ENCODE assay signal across 12 mouse cellular contexts in genomic region chr17:85091762-85092161, GRCm38 (mm10). TPM values are rescaled to one million over a fixed set of nuclear protein-coding genes. Genes with fewer than 3 reads are reported as not detected.
A peak's percentile ranks its signal among the peaks of the same experiment; 100 is the strongest.
DNase-seq lines count a peak whose midpoint lies in the region; ATAC-seq lines count a peak whose summit lies in the region.
"Had no signal": no experiment of that assay in that cellular context is flagged by ENCODE, and none has a peak within 500 bp of the region (broad histone marks: within the 10 kb centered on the region; RNA-seq: fewer than 3 reads in every experiment).

No protein-coding gene starts in this region.

- no peak for ATAC-seq in heart, embryonic 13.5 days (ENCODE audit: extremely low read depth, insufficient number of reproducible peaks, low FRiP score, low TSS enrichment)
- no peak for ATAC-seq in forebrain, embryonic 14.5 days
- ATAC-seq in limb, embryonic 15.5 days (ENCODE audit: insufficient number of reproducible peaks, low FRiP score, low TSS enrichment, low read depth): no peak

- H3K4me1 ChIP-seq in heart, embryonic 13.5 days: peaks cover 34% of the 10 kb centered on the region
- H3K4me1 ChIP-seq in forebrain, embryonic 14.5 days (ENCODE audit: control insufficient read depth, insufficient read depth, low read length): peaks cover 5% of the 10 kb centered on the region
- H3K4me1 ChIP-seq in limb, embryonic 15.5 days: peaks cover 9% of the 10 kb centered on the region

- H3K36me3 ChIP-seq in heart, embryonic 13.5 days: no peaks in the 10 kb centered on the region
- H3K36me3 ChIP-seq in forebrain, embryonic 14.5 days (ENCODE audit: control insufficient read depth, insufficient read depth, low read length): no peaks in the 10 kb centered on the region
- H3K36me3 ChIP-seq in limb, embryonic 15.5 days: no peaks in the 10 kb centered on the region

- no peaks in the 10 kb centered on the region for H3K27me3 ChIP-seq in heart, embryonic 13.5 days (replicated peaks)
- no peaks in the 10 kb centered on the region for H3K27me3 ChIP-seq in forebrain, embryonic 14.5 days (replicated peaks; ENCODE audit: control insufficient read depth, insufficient read depth, low read length)
- H3K27me3 ChIP-seq in limb, embryonic 15.5 days: no peaks in the 10 kb centered on the region

- no peak for DNase-seq in heart, postnatal 10 days
- peak; percentile 17 for DNase-seq in A20 (ENCODE audit: low read depth, low spot score)
- DNase-seq in forebrain, embryonic 14.5 days (ENCODE audit: low spot score): no peak
- no peak for DNase-seq in thymus, postnatal 10 days (ENCODE audit: low spot score in 2 of 2)
- DNase-seq in adrenal gland, adult (ENCODE audit: inconsistent age in 2 of 2, low spot score in 1 of 2): no peak
- DNase-seq in cerebellum, postnatal 10 days: no peak
- DNase-seq: cerebellum, postnatal 14 days; gastrocnemius, postnatal 36 days; lung, postnatal 36 days; thymus, adult 2 months had no signal

- H3K9ac ChIP-seq in heart, embryonic 13.5 days: peak overlapping the region; percentile 87; the same call in 1 of the 2 replicates
- no peak overlapping the region for H3K9ac ChIP-seq in forebrain, embryonic 14.5 days (ENCODE audit: low read length)
- no peak overlapping the region for H3K9ac ChIP-seq in limb, embryonic 15.5 days

- WGBS in heart, embryonic 13.5 days: 84% methylated on average over 6 of the region's 6 CpGs
- 93% methylated on average over 6 of the region's 6 CpGs for WGBS in forebrain, embryonic 14.5 days
- WGBS in limb, embryonic 15.5 days: 91% methylated on average over 6 of the region's 6 CpGs

- H3K9me3 ChIP-seq in heart, embryonic 13.5 days: no peaks in the 10 kb centered on the region
- no peaks in the 10 kb centered on the region for H3K9me3 ChIP-seq in forebrain, embryonic 14.5 days (replicated peaks; ENCODE audit: control insufficient read depth, low read length)
- H3K9me3 ChIP-seq in limb, embryonic 15.5 days: no peaks in the 10 kb centered on the region

- H3K4me2 ChIP-seq in heart, embryonic 13.5 days: peak overlapping the region; percentile 93
- H3K4me2 ChIP-seq in forebrain, embryonic 14.5 days (ENCODE audit: low read length): 0 out of 2 replicates have a peak overlapping the region, but pooled peaks have one; percentile 65
- no peak overlapping the region for H3K4me2 ChIP-seq in limb, embryonic 15.5 days

- peak overlapping the region; percentile 98 for H3K4me3 ChIP-seq in heart, embryonic 13.5 days
- no peak overlapping the region for H3K4me3 ChIP-seq in forebrain, embryonic 14.5 days (ENCODE audit: low read depth, low read length)
- H3K4me3 ChIP-seq in limb, embryonic 15.5 days: peak overlapping the region; percentile 95; the same call in 1 of the 2 replicates

- intact Hi-C loops in heart, postnatal 10 days (cut with DNase I): loop anchor here (5.0 kb wide), 2 partner anchors 134 to 304 kb away; partner anchors contain the start of gene Ppm1b

- H3K27ac ChIP-seq in heart, embryonic 13.5 days (replicated peaks): no peak overlapping the region
- H3K27ac ChIP-seq in forebrain, embryonic 14.5 days (ENCODE audit: low read depth, low read length): no peak overlapping the region
- no peak overlapping the region for H3K27ac ChIP-seq in limb, embryonic 15.5 days

RNA-seq across cellular contexts. Expression of gene Camkmt, which starts 1.4 kb away (rescaled TPM):
- 6.2 and 6.5 TPM in 2 replicates for polyA plus RNA-seq in heart, embryonic 13.5 days (2015; fragmentation: Nextera tagmentation; extraction: Ambion mirVana)
- 1 to 10 TPM; 3.7 to 4.4 TPM for total RNA-seq in heart, postnatal 10 days (2021)
- 15.9 and 19.1 TPM in 2 replicates for polyA plus RNA-seq in forebrain, embryonic 14.5 days (2014; fragmentation: Nextera tagmentation; extraction: Ambion mirVana)
- 11.7 and 12.3 TPM in 2 replicates for polyA plus RNA-seq in limb, embryonic 15.5 days (2015; fragmentation: Nextera tagmentation; extraction: Ambion mirVana)

RNA-seq across cellular contexts. Expression of gene Prepl, which starts 1.7 kb away (rescaled TPM):
- polyA plus RNA-seq in heart, embryonic 13.5 days (2015; fragmentation: Nextera tagmentation; extraction: Ambion mirVana): 22.5 and 22.7 TPM in 2 replicates
- 100 to 1,000 TPM; 121 to 129 TPM for total RNA-seq in heart, postnatal 10 days (2021)
- polyA plus RNA-seq in forebrain, embryonic 14.5 days (2014; fragmentation: Nextera tagmentation; extraction: Ambion mirVana): 83.7 and 96.6 TPM in 2 replicates
- 25.6 and 37.6 TPM in 2 replicates for polyA plus RNA-seq in limb, embryonic 15.5 days (2015; fragmentation: Nextera tagmentation; extraction: Ambion mirVana)
